37 mouse cellular contexts compared by ENCODE assay signal in genomic region chr2:28626038-28626437, GRCm38 (mm10). TPM values are rescaled to one million over a fixed set of nuclear protein-coding genes. Genes with fewer than 3 reads are reported as not detected.
"Had no signal": no experiment of that assay in that cellular context is flagged by ENCODE, and none has a peak within 500 bp of the region (broad histone marks: within the 10 kb centered on the region; RNA-seq: fewer than 3 reads in every experiment).

No protein-coding gene starts in this region.

- H3K4me1 ChIP-seq: heart, embryonic 12.5 days; hindbrain, embryonic 15.5 days had no signal

- H3K27ac ChIP-seq: heart, embryonic 10.5 days; heart, embryonic 13.5 days; heart, embryonic 15.5 days; hindbrain, embryonic 10.5 days; hindbrain, embryonic 12.5 days; hindbrain, embryonic 13.5 days; hindbrain, embryonic 14.5 days; hindbrain, embryonic 15.5 days; hindbrain, postnatal 0 days; intestine, embryonic 15.5 days; kidney, embryonic 15.5 days; kidney, postnatal 0 days; layer of hippocampus, adult 2 months; left cerebral cortex, adult 2 months had no signal

- DNase-seq: heart, postnatal 10 days; heart, postnatal 14 days; heart, postnatal 36 days; heart, postnatal 4 days; kidney, adult 11 months; kidney, adult 18-20 months; kidney, adult 2 months; kidney, adult 8-10 months; kidney, adult 9 months; kidney, postnatal 10 days; kidney, postnatal 14 days; kidney, postnatal 25 days; kidney, postnatal 36 days; kidney, postnatal 4 days; layer of hippocampus, adult 9-11 months; layer of hippocampus, postnatal 36 days had no signal

- H3K4me3 ChIP-seq: heart, embryonic 10.5 days; heart, embryonic 12.5 days; heart, embryonic 13.5 days; heart, embryonic 15.5 days; hindbrain, embryonic 10.5 days; hindbrain, embryonic 12.5 days; hindbrain, embryonic 13.5 days; hindbrain, embryonic 15.5 days; intestine, embryonic 15.5 days; kidney, embryonic 15.5 days; layer of hippocampus, adult 2 months; left cerebral cortex, adult 2 months had no signal

- H3K4me2 ChIP-seq: heart, embryonic 11.5 days; heart, embryonic 12.5 days; heart, embryonic 13.5 days; heart, embryonic 15.5 days; hindbrain, embryonic 12.5 days; hindbrain, embryonic 13.5 days; hindbrain, embryonic 14.5 days; hindbrain, embryonic 15.5 days; intestine, embryonic 15.5 days; kidney, embryonic 15.5 days had no signal

- ATAC-seq: hindbrain, embryonic 16.5 days; hindbrain, postnatal 0 days; inflammation-experienced regulatory T-cells, adult 6 months; intestine, embryonic 15.5 days; intestine, embryonic 16.5 days; intestine, postnatal 0 days had no signal

- H3K9me3 ChIP-seq: heart, embryonic 10.5 days; heart, embryonic 13.5 days; heart, embryonic 15.5 days; hindbrain, embryonic 10.5 days; hindbrain, embryonic 12.5 days; hindbrain, embryonic 13.5 days; hindbrain, embryonic 15.5 days; intestine, embryonic 15.5 days; kidney, embryonic 15.5 days had no signal

- H3K36me3 ChIP-seq: heart, embryonic 10.5 days; heart, embryonic 12.5 days; heart, embryonic 13.5 days; heart, embryonic 15.5 days; hindbrain, embryonic 10.5 days; hindbrain, embryonic 12.5 days; hindbrain, embryonic 13.5 days; hindbrain, embryonic 15.5 days; intestine, embryonic 15.5 days; kidney, embryonic 15.5 days had no signal

- H3K9ac ChIP-seq: heart, embryonic 12.5 days; heart, embryonic 13.5 days; heart, embryonic 15.5 days; hindbrain, embryonic 12.5 days; hindbrain, embryonic 13.5 days; hindbrain, embryonic 14.5 days; hindbrain, embryonic 15.5 days; intestine, embryonic 15.5 days; kidney, embryonic 15.5 days had no signal

RNA-seq across cellular contexts. Expression of gene Gfi1b, which starts 4.3 kb away (rescaled TPM):
- polyA plus RNA-seq: hindbrain, embryonic 14.5 days; hindbrain, embryonic 16.5 days; hindbrain, postnatal 0 days; inflammation-experienced regulatory T-cells, adult 6 months; intestine, embryonic 14.5 days; intestine, postnatal 0 days had no signal
